Mouse (Mus musculus): ENCODE data around the gene Gm7971.
"Not testable (repeated sequence)": the region's sequence is repeated elsewhere in the genome, so short reads cannot be mapped to it uniquely, and the experiment has no call there.

The Gm7971 gene

GRCm38 (mm10) chr5:95594775-95595174 is at the start of gene Gm7971:
TSS of gene Gm7971 (minus strand) at chr5:95594875.
- DNase-seq: not testable (repeated sequence)

All from retina, postnatal 1 day (tissue).